Mouse (Mus musculus): ENCODE results near the gene Hcn2. TPM values are rescaled to one million over a fixed set of nuclear protein-coding genes. Genes with fewer than 3 reads are reported as not detected.

Hcn2 gene
- polyA plus RNA-seq, 1 experiment from 2014 or later = 0.28 TPM

DNA sequence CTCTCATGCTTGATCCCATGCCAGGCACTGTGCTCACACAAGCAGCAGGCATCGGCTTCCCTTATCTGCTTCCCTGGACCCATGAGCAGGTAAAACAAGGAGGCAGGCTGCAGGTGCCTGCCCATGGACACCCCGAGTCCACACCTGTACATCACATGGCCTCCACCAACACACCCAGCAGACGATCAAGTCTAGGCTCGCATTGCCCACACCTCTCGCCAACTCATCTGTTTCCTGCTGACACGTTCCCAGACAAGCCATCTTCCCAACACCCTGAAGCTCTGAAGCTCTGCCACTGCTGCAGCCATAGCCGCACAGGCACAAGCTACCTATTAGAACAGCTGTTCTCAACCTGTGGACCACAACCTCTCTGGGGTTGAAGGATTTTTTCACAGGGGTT is 47.8 kb downstream of the Hcn2 start:
- H3K4me3 ChIP-seq (replicated peaks; ENCODE audit: low read depth, low read length) = no peak overlapping the region
- H3K4me1 ChIP-seq (replicated peaks; ENCODE audit: insufficient read depth, low read length) = peaks cover 20% of the 10 kb centered on the region
- H3K9ac ChIP-seq (ENCODE audit: low read depth, low read length) = no peak overlapping the region
- no peak overlapping the region for H3K4me2 ChIP-seq (ENCODE audit: low read length)
- H3K9me3 ChIP-seq (replicated peaks; ENCODE audit: low read length) = no peaks in the 10 kb centered on the region
- WGBS = 86% methylated on average over 7 of the region's 7 CpGs
- H3K27me3 ChIP-seq (ENCODE audit: insufficient read depth, low read length) = no peaks in the 10 kb centered on the region
- ATAC-seq (replicated peaks; ENCODE audit: low FRiP score, low read depth) = no peak
- H3K36me3 ChIP-seq (ENCODE audit: insufficient read depth, low read length) = peaks cover 21% of the 10 kb centered on the region; the same call in 1 of the 2 replicates
- H3K27ac ChIP-seq = no peak overlapping the region
- DNase-seq (ENCODE audit: low spot score) = no peak
- no peak for TF ChIP-seq CTCF (IDR thresholded peaks at IDR 0.05; ENCODE audit: low read depth)

DNA sequence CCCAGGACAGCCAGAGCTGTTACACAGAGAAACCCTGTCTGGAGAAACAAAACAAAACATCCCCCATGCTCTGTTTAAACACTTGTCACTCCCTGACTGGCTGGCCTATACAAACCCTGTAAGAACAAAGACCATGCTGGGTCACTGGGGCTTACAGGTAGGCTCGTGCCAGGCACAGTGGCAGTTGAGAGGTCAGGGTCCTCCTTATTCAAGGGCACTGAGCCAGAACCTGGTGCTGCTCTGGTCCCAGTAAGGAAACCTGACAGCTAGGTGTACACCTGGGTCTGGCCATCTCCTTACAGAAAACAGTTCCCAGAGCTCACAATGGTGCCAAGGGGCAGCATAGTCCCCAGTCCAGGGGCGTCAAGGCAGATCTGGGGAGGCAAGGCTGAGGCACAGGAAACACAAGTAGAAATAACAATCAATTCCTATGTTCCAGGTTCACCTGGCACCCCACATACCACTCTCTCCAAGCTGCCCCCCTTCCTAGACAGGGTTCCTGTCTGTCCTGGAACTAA is 48.9 kb downstream of the Hcn2 start:
- Histone ChIP-seq H3K27ac (peak overlapping the region; percentile 94; the same call in 1 of the 2 replicates), H3K36me3 (ENCODE audit: insufficient read depth, low read length) (peaks cover 19% of the 10 kb centered on the region; the same call in 1 of the 2 replicates), H3K4me2 (ENCODE audit: low read length) (peak overlapping the region; percentile 92), H3K9ac (ENCODE audit: low read depth, low read length) (peak overlapping the region; percentile 94), H3K9me3 (replicated peaks; ENCODE audit: low read length) (no peaks in the 10 kb centered on the region), H3K4me1 (replicated peaks; ENCODE audit: insufficient read depth, low read length) (peaks cover 20% of the 10 kb centered on the region), H3K4me3 (replicated peaks; ENCODE audit: low read depth, low read length) (peak overlapping the region; percentile 79; the same call in 1 of the 2 replicates), H3K27me3 (ENCODE audit: insufficient read depth, low read length) (no peaks in the 10 kb centered on the region)
- no peak for DNase-seq (ENCODE audit: low spot score)
- 51% methylated on average over 2 of the region's 2 CpGs for WGBS
- no peak for ATAC-seq (replicated peaks; ENCODE audit: low FRiP score, low read depth)
- TF ChIP-seq CTCF (IDR thresholded peaks at IDR 0.05; ENCODE audit: low read depth) = no peak

DNA sequence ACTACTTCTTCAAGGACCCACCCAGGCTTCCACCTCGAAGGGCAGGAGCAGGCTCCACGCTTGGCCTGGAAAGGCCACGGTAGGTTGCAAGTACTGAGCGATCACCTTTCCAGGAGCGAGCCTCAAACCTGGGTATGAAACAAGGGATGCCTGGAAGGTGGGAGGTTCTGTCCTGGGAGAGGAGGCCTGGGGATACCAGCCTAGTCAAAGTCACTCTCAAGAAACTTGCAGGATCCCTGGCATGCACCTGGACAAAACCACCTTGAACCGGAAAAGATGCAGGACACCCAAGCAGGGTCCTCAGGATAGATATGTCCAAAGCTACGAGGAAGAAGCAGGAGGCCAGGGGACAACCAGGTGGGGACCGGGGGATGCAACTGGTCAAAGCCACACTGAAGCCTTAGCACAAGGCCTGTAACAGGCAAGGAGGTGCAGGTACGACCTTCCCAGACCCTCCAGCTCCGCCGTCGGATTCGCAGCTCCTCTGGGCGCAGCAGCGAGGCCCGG is 49.6 kb downstream of the Hcn2 start:
- H3K9me3 ChIP-seq (replicated peaks; ENCODE audit: low read length) = no peaks in the 10 kb centered on the region
- H3K9ac ChIP-seq (ENCODE audit: low read depth, low read length) = peak overlapping the region; percentile 94
- H3K27me3 ChIP-seq (ENCODE audit: insufficient read depth, low read length) = no peaks in the 10 kb centered on the region
- WGBS = 6% methylated on average over 16 of the region's 16 CpGs
- peak overlapping the region; percentile 94 for H3K27ac ChIP-seq
- peak overlapping the region; percentile 79 for H3K4me3 ChIP-seq (replicated peaks; ENCODE audit: low read depth, low read length)
- peaks cover 20% of the 10 kb centered on the region for H3K4me1 ChIP-seq (replicated peaks; ENCODE audit: insufficient read depth, low read length)
- no peak for DNase-seq (ENCODE audit: low spot score)
- ATAC-seq (replicated peaks; ENCODE audit: low FRiP score, low read depth) = no peak
- peak overlapping the region; percentile 92 for H3K4me2 ChIP-seq (ENCODE audit: low read length)
- H3K36me3 ChIP-seq (ENCODE audit: insufficient read depth, low read length) = peaks cover 12% of the 10 kb centered on the region; the same call in 1 of the 2 replicates
- TF ChIP-seq CTCF (IDR thresholded peaks at IDR 0.05; ENCODE audit: low read depth) = no peak

DNA sequence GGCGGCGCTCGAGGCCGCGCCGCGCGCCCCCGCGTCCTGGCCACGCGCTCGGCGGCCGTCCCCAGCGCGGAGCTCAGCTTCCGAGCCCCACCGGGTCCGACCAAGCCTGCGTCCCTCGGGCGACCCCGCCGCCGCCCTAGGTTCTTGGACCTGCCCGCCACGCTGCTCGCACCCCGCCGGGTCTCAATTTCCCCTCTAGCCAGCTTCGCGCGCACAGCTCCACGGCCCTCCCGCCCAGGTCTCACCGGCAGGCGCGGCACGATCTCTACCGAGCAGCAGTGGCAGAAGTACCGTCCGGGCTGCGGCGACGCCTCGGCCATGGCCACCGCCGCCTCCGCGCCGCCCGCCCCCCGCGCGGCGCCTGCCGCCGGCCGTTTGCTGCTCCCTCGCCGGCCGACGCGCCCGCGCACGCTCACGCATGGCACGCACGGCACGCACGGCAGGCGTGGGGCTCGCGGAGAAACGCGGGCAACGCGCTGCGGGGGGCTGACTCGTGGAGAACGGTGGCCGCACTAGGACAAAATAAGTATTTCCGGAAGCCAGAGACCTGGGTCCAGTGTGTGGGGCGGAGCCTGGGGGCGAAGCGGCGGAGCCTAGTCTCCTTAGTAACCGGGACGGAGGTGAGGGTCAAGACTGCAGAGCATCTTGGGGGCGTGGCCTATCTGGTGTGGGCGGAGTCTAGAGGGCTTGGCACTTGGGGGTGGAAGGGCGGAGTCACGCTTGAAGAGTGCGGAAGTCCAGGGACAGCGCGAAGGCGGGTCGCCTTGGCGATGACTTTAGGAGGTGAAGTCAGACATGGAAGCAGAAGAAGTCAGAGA is 50.3 kb downstream of the Hcn2 start, which contains the start of gene Rnf126:
Gene Rnf126 (minus strand): TSS at position 445 of the 818 bp plus-strand sequence.
- no peak for TF ChIP-seq CTCF (IDR thresholded peaks at IDR 0.05; ENCODE audit: low read depth)
- H3K4me3 ChIP-seq (replicated peaks; ENCODE audit: low read depth, low read length) = peak within 1 kb of the TSS; percentile 79
- H3K4me1 ChIP-seq (replicated peaks; ENCODE audit: insufficient read depth, low read length) = peaks cover 20% of the 10 kb centered on the region
- peak within 1 kb of the TSS; percentile 94 for H3K27ac ChIP-seq
- no peaks in the 10 kb centered on the region for H3K27me3 ChIP-seq (ENCODE audit: insufficient read depth, low read length)
- peak within 1 kb of the TSS; percentile 92 for H3K4me2 ChIP-seq (ENCODE audit: low read length)
- DNase-seq (ENCODE audit: low spot score) (peak; percentile 99), ATAC-seq (replicated peaks; ENCODE audit: low FRiP score, low read depth) (peak; percentile 91)
- WGBS = under 1% methylated on average over 76 of the region's 101 CpGs
- no peaks in the 10 kb centered on the region for H3K9me3 ChIP-seq (replicated peaks; ENCODE audit: low read length)
- peaks cover 6% of the 10 kb centered on the region; the same call in 1 of the 2 replicates for H3K36me3 ChIP-seq (ENCODE audit: insufficient read depth, low read length)
- H3K9ac ChIP-seq (ENCODE audit: low read depth, low read length) = peak within 1 kb of the TSS; percentile 94

DNA sequence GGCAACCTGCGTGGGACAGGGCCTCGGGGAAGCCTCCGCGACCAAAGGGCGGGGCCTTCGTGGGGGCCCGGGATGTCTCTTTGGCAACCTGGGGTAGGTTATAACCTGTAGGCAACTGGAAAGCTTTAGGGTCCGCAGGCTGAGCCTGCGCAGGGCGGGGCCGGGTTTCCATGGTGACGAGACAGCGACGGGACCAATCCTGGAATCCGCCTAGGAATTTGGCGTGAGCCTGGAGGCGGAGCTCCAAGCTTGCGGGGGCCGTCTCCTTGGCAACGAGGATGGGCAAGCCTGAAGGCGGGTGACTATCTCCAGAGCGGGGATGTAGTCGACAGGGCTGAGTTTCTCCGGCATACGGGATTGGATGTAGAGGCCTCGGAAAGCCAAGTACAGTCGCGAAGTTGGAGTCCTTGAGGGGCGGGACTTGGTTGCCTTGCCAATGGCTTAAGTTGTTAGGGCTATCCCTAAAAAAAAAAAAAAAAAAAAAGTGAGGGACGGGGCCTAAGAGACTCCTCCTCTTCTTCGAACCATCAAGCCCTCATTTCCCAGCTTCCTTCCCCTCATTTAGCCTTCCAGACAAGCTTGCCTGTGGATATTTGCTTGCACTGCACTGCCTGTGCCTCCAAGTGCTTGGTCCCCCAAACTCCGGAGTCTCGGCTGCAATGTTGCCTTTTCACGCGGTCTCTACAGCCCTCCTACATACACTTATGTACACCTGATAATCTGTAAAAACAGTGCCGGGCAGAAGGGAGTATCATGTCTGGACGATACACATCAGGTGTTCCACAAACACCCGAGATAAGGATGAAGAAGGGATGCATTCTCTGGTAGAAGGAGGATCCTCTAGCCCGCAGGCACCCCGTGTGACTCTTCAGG is 51.2 kb downstream of the Hcn2 start:
- H3K36me3 ChIP-seq (ENCODE audit: insufficient read depth, low read length) = no peaks in the 10 kb centered on the region
- peak overlapping the region; percentile 94 for H3K27ac ChIP-seq
- peak overlapping the region; percentile 79 for H3K4me3 ChIP-seq (replicated peaks; ENCODE audit: low read depth, low read length)
- peaks cover 20% of the 10 kb centered on the region for H3K4me1 ChIP-seq (replicated peaks; ENCODE audit: insufficient read depth, low read length)
- no peaks in the 10 kb centered on the region for H3K27me3 ChIP-seq (ENCODE audit: insufficient read depth, low read length)
- DNase-seq (ENCODE audit: low spot score) = peak; percentile 95
- no peak for TF ChIP-seq CTCF (IDR thresholded peaks at IDR 0.05; ENCODE audit: low read depth)
- H3K4me2 ChIP-seq (ENCODE audit: low read length) = peak overlapping the region; percentile 92
- 10% methylated on average over 40 of the region's 40 CpGs for WGBS
- H3K9me3 ChIP-seq (replicated peaks; ENCODE audit: low read length) = no peaks in the 10 kb centered on the region
- H3K9ac ChIP-seq (ENCODE audit: low read depth, low read length) = peak overlapping the region; percentile 53
- ATAC-seq (replicated peaks; ENCODE audit: low FRiP score, low read depth) = peak; percentile 76

Measured in kidney, postnatal 0 days (tissue).